Mouse (Mus musculus) thymus, adult 2 months (tissue): ENCODE results near the gene Prnd.

ENCODE experiments used
- CTCF ChIP-seq: fragments of 200-500 bp; IDR thresholded peaks from 2 replicates; pipeline ENCODE4 v1.5.1; 2012; ENCODE audit warnings: mild to moderate bottlenecking, control low read depth, low read length, moderate library complexity, borderline replicate concordance; ENCODE audit not compliant: control insufficient read depth, poor library complexity, insufficient read depth; ENCODE audit errors: extremely low read depth
- POLR2A ChIP-seq: fragments of 200-500 bp; IDR thresholded peaks from 2 replicates; pipeline ENCODE4 v1.6.1; 2012; ENCODE audit warnings: mild to moderate bottlenecking, low read length, control low read depth, moderate library complexity; ENCODE audit not compliant: control insufficient read depth, poor library complexity, insufficient read depth; ENCODE audit errors: extremely low read depth

DNA sequence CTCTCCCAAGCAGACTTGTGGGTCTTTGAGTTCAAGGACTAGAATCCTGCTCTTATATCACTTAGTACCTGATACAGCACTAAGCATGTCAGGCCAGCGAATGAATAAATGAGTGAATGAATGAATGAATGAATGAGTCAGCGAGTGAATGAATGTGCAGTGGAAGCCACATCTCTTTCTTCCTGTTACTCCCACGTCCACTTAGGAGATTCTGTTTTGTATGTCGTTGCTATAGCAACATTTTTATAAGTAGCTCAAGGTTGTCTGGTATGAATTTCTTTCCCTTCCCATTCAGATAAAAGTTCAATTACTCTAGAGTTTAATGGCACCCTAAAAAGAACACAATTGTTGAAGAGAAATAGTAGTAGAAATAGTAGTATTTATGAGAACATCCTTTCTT lies 20.4 kb downstream of the Prnd start:
- no peak for TF ChIP-seq CTCF
- TF ChIP-seq POLR2A, result no peak
